Mouse (Mus musculus): ENCODE data around the gene Sugct. TPM values are rescaled to one million over a fixed set of nuclear protein-coding genes. Genes with fewer than 3 reads are reported as not detected.

Gene Sugct
- polyA plus RNA-seq (2012): 1.2 TPM in 2 replicates

DNA sequence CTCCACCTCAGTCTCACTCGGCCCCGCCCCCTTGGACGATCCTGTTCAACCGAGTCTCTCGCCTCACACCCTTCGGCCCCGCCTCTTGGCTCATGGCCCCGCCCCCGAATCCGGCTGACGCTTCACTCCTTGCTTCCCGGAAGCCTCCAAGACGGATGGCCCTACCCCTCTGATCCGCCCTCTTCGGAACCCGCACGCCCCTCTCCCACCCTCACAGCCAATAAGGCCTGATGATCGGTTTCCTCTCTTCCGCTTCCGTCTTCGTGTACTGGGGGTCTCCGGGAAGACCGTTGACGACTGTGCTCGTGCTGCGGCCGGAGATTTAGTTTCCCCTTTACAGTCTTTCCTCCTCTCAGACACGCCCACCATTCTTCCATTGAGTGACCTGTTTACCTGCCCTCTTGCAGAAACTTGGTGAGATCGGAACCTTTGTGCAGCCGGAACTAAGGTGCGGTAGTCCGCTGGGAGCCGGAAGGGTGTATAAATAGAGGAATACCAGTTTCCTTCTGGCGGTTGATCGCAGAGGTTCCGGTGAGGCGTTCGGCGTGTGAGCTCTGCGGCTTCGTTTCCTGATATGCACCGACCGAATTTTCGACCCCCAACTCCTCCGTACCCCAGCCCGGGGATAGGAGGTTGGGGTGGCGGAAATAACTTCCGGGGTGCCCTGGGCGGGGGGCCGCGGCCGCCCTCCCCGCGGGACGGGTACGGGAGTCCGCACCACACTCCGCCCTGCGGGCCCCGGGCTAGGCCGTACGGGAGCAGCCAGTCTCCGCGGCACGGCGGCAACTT is at the start of gene Sugct, which contains the start of gene Mplkip:
Sugct (minus strand) TSS at position 643 of the 789 bp plus-strand sequence.
Mplkip (plus strand) TSS at position 282 of the 789 bp plus-strand sequence.

Other genes with a start within 250 kb of the Sugct start
- 21.6 and 24.3 TPM in 2 replicates for gene Mplkip, start 361 bp downstream of the Sugct start, polyA plus RNA-seq (2012)
- gene Cdk13, start 109.5 kb upstream of the Sugct start, polyA plus RNA-seq (2012): 119 and 143 TPM in 2 replicates
- 5.8 and 7.3 TPM in 2 replicates for gene Rala, start 248.7 kb upstream of the Sugct start, polyA plus RNA-seq (2012)

Measured in megakaryocyte-erythroid progenitor cell, adult 5 weeks (primary cell).